Mouse (Mus musculus) liver, embryonic 16.5 days (tissue): Measurements from ENCODE around the gene Xrra1. TPM values are rescaled to one million over a fixed set of nuclear protein-coding genes. Genes with fewer than 3 reads are reported as not detected.

Experiments used
- ATAC-seq: fragments of 200-750 bp; cut with Nextera tagmentation; 2 replicates; pipeline ENCODE4 v1.8.0; 2017; ENCODE audit warnings: low read depth, mild to moderate bottlenecking, moderate number of reproducible peaks, moderate library complexity
- H3K27ac ChIP-seq: fragments of 300-500 bp; sonication (generic); 2 replicates; pipeline ENCODE4 v1.5.1; 2014; ENCODE audit warnings: mild to moderate bottlenecking, low read length
- H3K27me3 ChIP-seq: fragments of 300-500 bp; sonication (generic); 2 replicates; pipeline ENCODE4 v1.6.1; 2014; ENCODE audit warnings: low read depth, low read length, mixed read lengths; ENCODE audit not compliant: control insufficient read depth, insufficient read depth
- H3K36me3 ChIP-seq: fragments of 300-500 bp; sonication (generic); 2 replicates; pipeline ENCODE4 v1.6.1; 2014; ENCODE audit warnings: mild to moderate bottlenecking; ENCODE audit not compliant: control insufficient read depth, insufficient read depth
- H3K4me1 ChIP-seq: fragments of 300-500 bp; sonication (generic); 2 replicates; pipeline ENCODE4 v1.6.1; 2014; ENCODE audit warnings: low read depth, low read length, mixed read lengths; ENCODE audit not compliant: control insufficient read depth
- H3K4me2 ChIP-seq: fragments of 300-500 bp; sonication (generic); 2 replicates; pipeline ENCODE4 v1.6.1; 2014; ENCODE audit warnings: low read depth, low read length, mixed read lengths
- H3K4me3 ChIP-seq: fragments of 300-500 bp; sonication (generic); 2 replicates; pipeline ENCODE4 v1.5.1; 2014; ENCODE audit warnings: low read depth, mild to moderate bottlenecking, low read length
- H3K9ac ChIP-seq: fragments of 300-500 bp; sonication (generic); 2 replicates; pipeline ENCODE4 v1.6.1; 2014; ENCODE audit warnings: low read depth, low read length
- H3K9me3 ChIP-seq: fragments of 300-500 bp; sonication (generic); replicated peaks from 2 replicates; pipeline ENCODE4 v1.6.1; 2016; ENCODE audit warnings: low read length; ENCODE audit not compliant: control insufficient read depth
- WGBS: fragments of 180-500 bp; shearing (Covaris S2); extraction: QIAGEN DNeasy Blood & Tissue Kit; methylation state at CpG from one replicate; pipeline ENCODE4 v1.1.7; 2014; ENCODE audit not compliant: insufficient replicate concordance; 5-methylcytosine and 5-hydroxymethylcytosine counted together
- polyA plus RNA-seq: library from polyadenylated mRNA; unstranded; fragments of >200 nt; fragmentation: Nextera tagmentation; extraction: Ambion mirVana; gene quantifications from 2 replicates; pipeline ENCODE4 v1.2.1, GENCODE M21; 2015

Gene Xrra1
- polyA plus RNA-seq, 1 experiment from 2014 or later: not detected

- Histone ChIP-seq H3K9me3 (no peaks in the 10 kb centered on the region), H3K4me1 (peaks cover 8% of the 10 kb centered on the region), H3K27me3 (no peaks in the 10 kb centered on the region), H3K4me3 (no peak overlapping the region), H3K36me3 (peaks cover 27% of the 10 kb centered on the region), H3K27ac (peak overlapping the region; percentile 35; the same call in 1 of the 2 replicates), H3K4me2 (no peak overlapping the region), H3K9ac (no peak overlapping the region)
- 53% methylated on average over 6 of the region's 6 CpGs for WGBS
- ATAC-seq: peak; percentile 94
Measured at GRCm38 (mm10) chr7:99837358-99838071, 21.4 kb upstream of the Xrra1 start.

GRCm38 (mm10) chr7:99838241-99838640 lies 20.7 kb upstream of the Xrra1 start:
- Histone ChIP-seq H3K4me3 (no peak overlapping the region), H3K4me1 (peaks cover 8% of the 10 kb centered on the region), H3K27me3 (no peaks in the 10 kb centered on the region), H3K9ac (no peak overlapping the region), H3K4me2 (no peak overlapping the region), H3K27ac (peak overlapping the region; percentile 35; the same call in 1 of the 2 replicates), H3K36me3 (peaks cover 34% of the 10 kb centered on the region), H3K9me3 (no peaks in the 10 kb centered on the region)
- no peak for ATAC-seq
- whole genome bisulfite sequencing: 84% methylated on average over 3 of the region's 3 CpGs

GRCm38 (mm10) chr7:99845533-99846236 lies 13.2 kb upstream of the Xrra1 start:
- Histone ChIP-seq H3K9ac (no peak overlapping the region), H3K36me3 (peaks cover 51% of the 10 kb centered on the region), H3K27me3 (no peaks in the 10 kb centered on the region), H3K9me3 (no peaks in the 10 kb centered on the region), H3K4me2 (no peak overlapping the region), H3K27ac (no peak overlapping the region), H3K4me1 (no peaks in the 10 kb centered on the region; the same call in 1 of the 2 replicates), H3K4me3 (no peak overlapping the region)
- 93% methylated on average over 8 of the region's 8 CpGs for WGBS
- ATAC-seq: no peak

- Histone ChIP-seq H3K36me3 (peaks cover 32% of the 10 kb centered on the region), H3K4me1 (no peaks in the 10 kb centered on the region; the same call in 1 of the 2 replicates), H3K27ac (no peak overlapping the region), H3K4me2 (no peak overlapping the region), H3K4me3 (no peak overlapping the region), H3K27me3 (no peaks in the 10 kb centered on the region), H3K9me3 (no peaks in the 10 kb centered on the region), H3K9ac (no peak overlapping the region)
- no peak for ATAC-seq
- 89% methylated on average over 5 of the region's 5 CpGs for WGBS
Measured at GRCm38 (mm10) chr7:99850534-99850933, 8.4 kb upstream of the Xrra1 start.

- ATAC-seq: no peak
- H3K27ac ChIP-seq: no peak overlapping the region
- no peak overlapping the region for H3K9ac ChIP-seq
- H3K36me3 ChIP-seq: peaks cover 27% of the 10 kb centered on the region
- H3K4me1 ChIP-seq: peaks cover 1% of the 10 kb centered on the region
- 74% methylated on average over 1 of the region's 1 CpGs for WGBS
- no peaks in the 10 kb centered on the region for H3K27me3 ChIP-seq
- no peak overlapping the region for H3K4me3 ChIP-seq
- no peak overlapping the region for H3K4me2 ChIP-seq
- H3K9me3 ChIP-seq: no peaks in the 10 kb centered on the region
Measured at GRCm38 (mm10) chr7:99851121-99851520, 7.8 kb upstream of the Xrra1 start.

- 56% methylated on average over 6 of the region's 6 CpGs for WGBS
- no peaks in the 10 kb centered on the region for H3K27me3 ChIP-seq
- no peak for ATAC-seq
- no peak overlapping the region for H3K4me3 ChIP-seq
- peaks cover 23% of the 10 kb centered on the region for H3K36me3 ChIP-seq
- no peaks in the 10 kb centered on the region for H3K9me3 ChIP-seq
- no peak overlapping the region for H3K9ac ChIP-seq
- H3K4me1 ChIP-seq: peaks cover 6% of the 10 kb centered on the region
- H3K4me2 ChIP-seq: no peak overlapping the region
- no peak overlapping the region for H3K27ac ChIP-seq
Measured at GRCm38 (mm10) chr7:99851618-99852017, 7.3 kb upstream of the Xrra1 start.

- Histone ChIP-seq H3K36me3 (peaks cover 13% of the 10 kb centered on the region), H3K4me2 (no peak overlapping the region), H3K4me1 (peaks cover 16% of the 10 kb centered on the region), H3K4me3 (no peak overlapping the region), H3K27me3 (no peaks in the 10 kb centered on the region), H3K27ac (no peak overlapping the region), H3K9me3 (no peaks in the 10 kb centered on the region), H3K9ac (no peak overlapping the region)
- WGBS: 78% methylated on average over 7 of the region's 7 CpGs
- ATAC-seq: no peak
Measured at GRCm38 (mm10) chr7:99853350-99853749, 5.6 kb upstream of the Xrra1 start.

GRCm38 (mm10) chr7:99854311-99854710 lies 4.6 kb upstream of the Xrra1 start:
- H3K27ac ChIP-seq: no peak overlapping the region

More at GRCm38 (mm10) chr7:99854311-99854710, 4.6 kb upstream of the Xrra1 start:
- Histone ChIP-seq H3K4me2 (no peak overlapping the region), H3K9me3 (no peaks in the 10 kb centered on the region), H3K36me3 (peaks cover 9% of the 10 kb centered on the region), H3K4me1 (peaks cover 20% of the 10 kb centered on the region), H3K4me3 (no peak overlapping the region), H3K27me3 (no peaks in the 10 kb centered on the region), H3K9ac (no peak overlapping the region)
- 82% methylated on average over 4 of the region's 4 CpGs for WGBS
- ATAC-seq: no peak
